Mouse (Mus musculus) cerebellum, postnatal 4 days (tissue): ENCODE measurements around the gene Six1.
"Not testable (repeated sequence)": the region's sequence is repeated elsewhere in the genome, so short reads cannot be mapped to it uniquely, and the experiment has no call there.

Source experiments
- DNase-seq, 2 experiments: peaks; one replicate each; pipeline ENCODE4 v3.0.0; 2022; ENCODE audit warnings: low spot score in 2 of 2, mixed read lengths in 1 of 2

Gene Six1

DNA sequence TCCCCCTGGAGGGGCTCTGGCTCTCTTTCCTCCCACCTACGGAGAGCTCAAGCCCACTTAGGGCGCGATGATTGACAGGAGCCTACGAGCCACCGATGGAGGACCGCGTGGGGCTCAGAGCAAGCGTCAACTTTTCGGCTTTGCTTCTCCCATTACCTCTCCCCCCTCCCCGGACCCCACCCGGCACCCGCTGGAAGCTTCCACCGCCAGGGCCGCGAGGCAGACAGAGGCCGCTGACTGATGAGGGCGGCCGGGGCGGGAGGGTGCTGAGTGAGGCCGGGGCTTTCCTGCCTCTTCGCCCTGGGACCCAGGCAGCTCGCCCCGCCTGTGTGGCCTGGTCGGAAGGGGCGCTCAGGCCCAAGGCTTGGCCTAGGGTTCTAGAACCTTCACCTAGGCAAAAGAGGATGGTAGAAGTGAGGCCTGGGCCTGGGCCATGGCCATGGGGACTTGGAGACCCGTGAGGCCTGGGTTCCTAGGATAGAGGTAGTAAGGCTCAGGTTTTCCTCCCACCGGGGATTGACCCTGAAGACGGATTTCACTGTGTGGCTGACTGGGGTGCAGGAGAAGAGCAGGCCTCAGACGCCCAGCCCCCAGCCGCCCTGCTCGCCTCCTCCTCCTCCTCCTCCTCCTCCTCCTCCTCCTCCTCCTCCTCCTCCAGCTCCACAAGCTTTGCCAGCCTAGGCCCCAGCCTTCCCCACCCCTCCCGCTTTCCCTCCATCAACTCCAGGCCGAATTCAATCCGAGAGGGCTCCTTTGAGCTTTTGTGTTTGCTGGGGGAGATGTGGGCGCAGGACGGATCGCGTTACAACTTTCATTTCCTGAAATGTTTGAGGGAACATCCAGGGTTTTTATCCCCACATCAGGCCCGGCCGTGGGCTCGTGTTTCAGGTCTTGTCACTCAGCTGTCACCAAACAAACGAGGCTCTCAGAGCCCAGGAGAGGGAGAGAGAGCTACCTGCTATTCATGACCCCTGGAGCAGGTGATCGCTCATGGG, 18.5 kb downstream of the Six1 start:
- no peak for DNase-seq

DNA sequence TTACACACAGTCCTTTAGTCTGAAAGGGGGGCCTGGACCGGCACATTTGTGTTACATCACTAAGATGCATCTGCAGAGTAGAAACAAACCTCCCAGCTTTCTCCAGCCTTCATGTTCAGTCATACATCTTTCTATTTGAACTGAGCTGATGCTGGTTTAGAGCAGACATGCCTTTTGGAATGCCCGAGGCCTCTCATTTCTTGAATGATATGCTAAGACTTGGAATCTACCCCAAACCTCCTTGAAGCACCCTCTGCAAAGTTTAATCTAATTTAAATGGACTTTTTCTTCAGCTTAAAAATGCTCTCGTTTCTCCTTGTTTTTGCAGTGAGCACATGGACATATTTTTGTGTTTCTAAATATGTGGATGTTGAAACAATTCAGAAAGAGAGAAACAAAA, 21.0 kb downstream of the Six1 start:
- DNase-seq: no peak

- no peak for DNase-seq
Observed at GRCm38 (mm10) chr12:73031315-73031714, 22.4 kb downstream of the Six1 start.

- no peak for DNase-seq
Observed at GRCm38 (mm10) chr12:73025490-73025889, 28.2 kb downstream of the Six1 start.

DNA sequence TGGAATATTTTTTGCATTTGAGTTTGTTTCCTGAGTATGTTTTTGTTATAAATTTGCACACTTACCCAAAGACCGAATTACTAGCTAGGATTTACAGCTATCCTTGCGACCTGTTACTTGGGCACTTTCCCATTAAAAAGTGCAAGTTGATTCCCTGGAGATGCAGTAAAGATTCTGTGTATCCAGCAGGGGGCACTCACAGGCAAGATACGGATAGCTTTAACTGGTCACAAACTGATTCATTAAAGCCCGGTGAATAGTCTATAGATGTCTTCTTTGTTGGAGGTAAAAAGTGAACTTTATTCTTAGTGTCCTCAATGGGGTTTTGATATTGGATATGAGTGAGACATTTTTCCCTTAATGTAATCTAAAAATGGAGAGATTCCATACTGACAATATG, 32.7 kb downstream of the Six1 start:
- peak in 1 of 2 experiments; percentile 62 for DNase-seq

DNA sequence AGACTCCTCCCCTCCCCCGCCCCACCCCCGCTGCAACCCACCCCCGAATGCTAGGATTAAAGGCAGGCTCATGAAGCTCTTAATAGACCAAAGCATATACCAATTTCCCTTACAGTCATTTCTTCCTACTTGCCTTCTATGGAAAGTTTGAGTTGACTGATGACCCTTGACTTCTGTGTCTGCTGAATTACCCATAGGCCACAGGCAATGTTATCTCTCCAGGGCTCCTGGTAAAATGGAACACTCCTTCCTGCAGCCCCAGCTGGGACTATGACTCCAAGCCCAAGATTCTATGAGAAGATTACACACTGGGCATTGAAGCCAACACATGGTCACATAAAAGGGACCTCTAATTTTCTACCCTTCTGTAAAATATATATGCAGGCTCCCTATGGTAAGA, 33.3 kb downstream of the Six1 start:
- no peak for DNase-seq

GRCm38 (mm10) chr12:73018838-73019237, 34.8 kb downstream of the Six1 start:
- DNase-seq: no peak

- DNase-seq: no peak
Observed at GRCm38 (mm10) chr12:73016171-73016570, 37.5 kb downstream of the Six1 start.

GRCm38 (mm10) chr12:73014311-73014710, 39.4 kb downstream of the Six1 start:
- no peak for DNase-seq

- no peak for DNase-seq
Observed at GRCm38 (mm10) chr12:73012824-73013223, 40.9 kb downstream of the Six1 start.

- no peak for DNase-seq
Observed at GRCm38 (mm10) chr12:73012136-73012785, 41.4 kb downstream of the Six1 start.

GRCm38 (mm10) chr12:73002903-73003302, 50.8 kb downstream of the Six1 start:
- not testable (repeated sequence) for DNase-seq

- peak in 1 of 2 experiments; percentile 21 for DNase-seq
Observed at GRCm38 (mm10) chr12:73002281-73002680, 51.4 kb downstream of the Six1 start.

DNA sequence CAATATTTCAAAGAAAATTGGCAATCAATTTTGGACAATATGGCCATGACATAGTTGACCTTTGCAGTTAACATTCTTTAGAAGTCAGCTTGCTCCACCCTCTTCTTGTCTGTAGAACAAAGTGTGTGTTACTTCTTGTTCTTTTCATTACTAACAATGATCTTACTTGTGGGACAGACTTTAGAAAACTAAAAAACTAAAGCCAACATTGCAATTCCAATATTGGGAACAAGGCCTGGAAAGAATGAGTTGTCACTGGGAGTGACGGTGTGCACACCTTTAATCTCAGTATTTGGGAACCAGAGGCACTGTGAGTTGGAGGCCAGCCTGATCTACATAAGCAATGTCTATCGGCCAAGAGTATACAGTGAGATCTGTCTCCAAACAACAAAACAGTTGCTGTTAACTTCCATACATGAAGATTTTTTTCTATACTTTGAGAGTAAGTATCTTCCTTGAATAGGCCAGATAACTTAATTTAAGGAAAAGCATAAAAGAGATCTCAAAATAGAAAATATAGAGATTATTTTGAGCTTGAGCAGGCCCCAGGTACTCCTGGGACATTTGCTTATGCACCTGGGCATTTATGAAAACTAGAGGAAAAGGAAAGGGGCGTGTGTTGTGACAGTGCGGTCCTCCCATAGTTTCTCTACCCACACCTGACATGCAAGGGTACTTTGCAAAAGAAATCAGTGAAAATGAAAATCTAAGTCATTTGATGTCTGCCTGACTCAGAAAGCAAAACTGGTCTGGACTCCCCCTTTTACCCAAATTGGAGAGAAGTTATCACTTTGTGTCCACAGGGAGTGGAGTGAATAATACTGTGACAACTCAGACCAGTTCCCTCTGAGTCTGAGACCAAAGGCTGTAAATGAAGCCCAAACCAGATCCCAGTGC, 55.3 kb downstream of the Six1 start:
- DNase-seq: no peak

- DNase-seq: no peak
Observed at GRCm38 (mm10) chr12:72996646-72997045, 57.0 kb downstream of the Six1 start.
